Mouse (Mus musculus) midbrain, embryonic 13.5 days (tissue): ENCODE measurements around the gene Slc9a8. TPM values are rescaled to one million over a fixed set of nuclear protein-coding genes. Genes with fewer than 3 reads are reported as not detected.

Experiments
- ATAC-seq: fragments of 200-750 bp; cut with Nextera tagmentation; 2 replicates; pipeline ENCODE4 v1.8.0; 2017; ENCODE audit warnings: mild to moderate bottlenecking, moderate TSS enrichment, moderate library complexity
- H3K27ac ChIP-seq: fragments of 300-500 bp; sonication (generic); 2 replicates; pipeline ENCODE4 v1.5.1; 2015; ENCODE audit warnings: inconsistent platforms, mild to moderate bottlenecking, moderate library complexity
- H3K27me3 ChIP-seq: fragments of 300-500 bp; sonication (generic); 2 replicates; pipeline ENCODE4 v1.6.1; 2015; ENCODE audit warnings: mild to moderate bottlenecking, inconsistent platforms
- H3K36me3 ChIP-seq: fragments of 300-500 bp; sonication (generic); 2 replicates; pipeline ENCODE4 v1.6.1; 2015; ENCODE audit warnings: mild to moderate bottlenecking, inconsistent platforms
- H3K4me1 ChIP-seq: fragments of 300-500 bp; sonication (generic); replicated peaks from 2 replicates; pipeline ENCODE4 v1.6.1; 2015; ENCODE audit warnings: inconsistent platforms
- H3K4me2 ChIP-seq: fragments of 300-500 bp; sonication (generic); replicated peaks from 2 replicates; pipeline ENCODE4 v1.6.1; 2015; ENCODE audit warnings: moderate library complexity, mild to moderate bottlenecking, inconsistent platforms
- H3K4me3 ChIP-seq: fragments of 300-500 bp; sonication (generic); replicated peaks from 2 replicates; pipeline ENCODE4 v1.5.1; 2015; ENCODE audit warnings: mild to moderate bottlenecking, inconsistent platforms
- H3K9ac ChIP-seq: fragments of 300-500 bp; sonication (generic); replicated peaks from 2 replicates; pipeline ENCODE4 v1.6.1; 2015; ENCODE audit warnings: mild to moderate bottlenecking, inconsistent platforms
- H3K9me3 ChIP-seq: fragments of 300-500 bp; sonication (generic); 2 replicates; pipeline ENCODE4 v1.6.1; 2016; ENCODE audit warnings: mild to moderate bottlenecking, inconsistent platforms
- WGBS: fragments of 180-500 bp; shearing (Covaris S2); methylation state at CpG from one replicate; pipeline ENCODE4 v1.1.7; 2015; 5-methylcytosine and 5-hydroxymethylcytosine counted together
- polyA plus RNA-seq: library from polyadenylated mRNA; unstranded; fragments of >200 nt; fragmentation: Nextera tagmentation; extraction: Ambion mirVana; gene quantifications from 2 replicates; pipeline ENCODE4 v1.2.1, GENCODE M21; 2015

Gene Slc9a8
- polyA plus RNA-seq, 1 experiment from 2014 or later, result 23.0 TPM

DNA sequence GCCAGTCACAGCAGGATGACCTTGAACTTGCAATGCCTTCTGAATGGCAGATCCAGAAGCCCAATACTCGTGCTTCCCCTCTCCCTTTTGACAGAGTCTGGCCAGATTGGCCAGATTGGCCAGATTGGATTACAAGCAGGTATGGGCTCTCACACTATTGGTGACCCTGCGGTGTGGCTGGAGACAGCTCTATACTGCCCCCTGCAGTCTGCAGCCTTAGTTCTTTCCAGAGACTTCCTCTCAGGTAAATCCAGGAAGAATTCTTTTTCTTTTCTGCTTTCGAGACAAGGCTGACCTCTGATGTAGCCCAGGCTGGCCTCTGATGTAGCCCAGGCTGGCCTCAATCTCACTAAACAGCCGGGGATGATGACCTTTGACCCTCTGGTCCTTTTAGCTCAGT is 3.8 kb upstream of the Slc9a8 start:
- Histone ChIP-seq H3K9ac (no peak overlapping the region), H3K9me3 (no peaks in the 10 kb centered on the region), H3K36me3 (no peaks in the 10 kb centered on the region), H3K4me2 (no peak overlapping the region), H3K4me1 (peaks cover 18% of the 10 kb centered on the region), H3K27ac (no peak overlapping the region), H3K4me3 (no peak overlapping the region), H3K27me3 (no peaks in the 10 kb centered on the region)
- no peak for ATAC-seq
- 37% methylated on average over 4 of the region's 4 CpGs for WGBS

- WGBS, result 11% methylated on average over 1 of the region's 1 CpGs
Measured at GRCm38 (mm10) chr2:167419204-167419603, 2.3 kb upstream of the Slc9a8 start.

DNA sequence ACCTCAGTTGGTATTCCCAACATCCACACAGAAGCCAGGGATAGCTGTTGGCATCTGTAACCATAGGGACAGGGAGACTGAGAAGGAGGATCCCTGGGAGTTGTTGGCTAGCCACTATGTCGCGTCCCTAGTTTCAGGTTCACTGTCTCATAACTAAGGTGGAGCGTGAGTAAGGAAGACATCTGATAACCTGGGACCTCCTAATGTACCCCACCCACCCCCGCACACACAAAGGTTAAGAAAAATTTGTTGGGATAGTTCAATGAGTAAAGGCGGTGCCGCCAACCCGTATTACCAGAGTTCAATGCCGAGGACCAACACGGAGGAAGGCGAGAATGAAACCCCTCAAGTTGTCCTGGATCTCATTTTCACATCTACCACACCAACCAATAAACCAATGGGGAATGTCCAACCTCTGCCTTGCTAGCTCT is 686 bp upstream of the Slc9a8 start:
- no peaks in the 10 kb centered on the region for H3K27me3 ChIP-seq
- H3K9ac ChIP-seq, result peak overlapping the region; percentile 90
- ATAC-seq, result no peak
- no peaks in the 10 kb centered on the region for H3K9me3 ChIP-seq
- H3K4me2 ChIP-seq, result peak overlapping the region; percentile 81
- peak overlapping the region; percentile 98 for H3K27ac ChIP-seq
- peak overlapping the region; percentile 81 for H3K4me3 ChIP-seq
- H3K4me1 ChIP-seq, result peaks cover 23% of the 10 kb centered on the region
- WGBS, result 26% methylated on average over 10 of the region's 10 CpGs
- peaks cover 19% of the 10 kb centered on the region for H3K36me3 ChIP-seq

More at GRCm38 (mm10) chr2:167419204-167419603, 2.3 kb upstream of the Slc9a8 start:
- Histone ChIP-seq H3K9me3 (no peaks in the 10 kb centered on the region), H3K4me2 (no peak overlapping the region), H3K4me1 (peaks cover 23% of the 10 kb centered on the region), H3K36me3 (peaks cover 3% of the 10 kb centered on the region), H3K4me3 (no peak overlapping the region), H3K9ac (no peak overlapping the region), H3K27ac (no peak overlapping the region), H3K27me3 (no peaks in the 10 kb centered on the region)
- no peak for ATAC-seq

- peak overlapping the region; percentile 81 for H3K4me3 ChIP-seq
- peak; percentile 15 for ATAC-seq
- 4% methylated on average over 11 of the region's 11 CpGs for WGBS
- peak overlapping the region; percentile 90 for H3K9ac ChIP-seq
- peaks cover 23% of the 10 kb centered on the region for H3K4me1 ChIP-seq
- H3K36me3 ChIP-seq, result peaks cover 32% of the 10 kb centered on the region
- no peaks in the 10 kb centered on the region for H3K9me3 ChIP-seq
- peak overlapping the region; percentile 81 for H3K4me2 ChIP-seq
- H3K27ac ChIP-seq, result peak overlapping the region; percentile 98
- no peaks in the 10 kb centered on the region for H3K27me3 ChIP-seq
Measured at GRCm38 (mm10) chr2:167422150-167422470, 598 bp downstream of the Slc9a8 start.

DNA sequence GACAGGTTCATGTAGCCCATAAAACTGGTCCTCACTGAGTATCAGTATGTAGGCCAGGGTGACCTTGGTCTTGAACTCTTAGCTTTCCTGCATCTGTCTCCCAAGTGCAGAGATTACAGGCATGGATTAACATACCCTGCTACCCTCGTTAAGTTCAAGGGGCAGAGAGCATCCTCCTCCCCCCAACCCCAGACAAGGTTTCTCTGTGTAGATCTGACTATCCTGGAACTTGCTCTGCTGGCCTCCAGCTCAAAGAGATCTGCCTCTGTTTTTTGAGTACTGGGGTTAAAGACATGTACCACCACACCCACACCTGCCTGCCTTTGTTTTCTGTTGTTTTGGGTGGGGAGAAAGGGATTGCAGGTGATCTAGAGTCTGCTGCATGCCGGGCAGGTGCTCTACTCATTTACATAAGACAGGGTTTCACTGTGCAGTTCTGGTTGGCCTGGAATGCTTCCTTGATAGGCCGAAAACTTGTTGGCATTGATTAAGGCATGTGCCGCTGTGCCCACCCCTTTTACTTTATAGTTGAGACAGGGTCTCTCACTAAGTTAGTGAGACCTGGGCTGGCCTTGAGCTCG is 1.6 kb downstream of the Slc9a8 start:
- WGBS, result 93% methylated on average over 5 of the region's 5 CpGs
- no peak for ATAC-seq
- peak overlapping the region; percentile 90; the same call in 1 of the 2 replicates for H3K9ac ChIP-seq
- H3K27me3 ChIP-seq, result no peaks in the 10 kb centered on the region
- H3K4me2 ChIP-seq, result peak overlapping the region; percentile 81; the same call in 1 of the 2 replicates
- H3K9me3 ChIP-seq, result no peaks in the 10 kb centered on the region
- no peak overlapping the region for H3K27ac ChIP-seq
- no peak overlapping the region for H3K4me3 ChIP-seq
- peaks cover 42% of the 10 kb centered on the region for H3K36me3 ChIP-seq
- peaks cover 23% of the 10 kb centered on the region for H3K4me1 ChIP-seq

- H3K4me2 ChIP-seq, result no peak overlapping the region
- H3K36me3 ChIP-seq, result peaks cover 44% of the 10 kb centered on the region
- no peak overlapping the region for H3K9ac ChIP-seq
- H3K27me3 ChIP-seq, result no peaks in the 10 kb centered on the region
- no peaks in the 10 kb centered on the region for H3K9me3 ChIP-seq
- peaks cover 23% of the 10 kb centered on the region for H3K4me1 ChIP-seq
- H3K4me3 ChIP-seq, result no peak overlapping the region
- H3K27ac ChIP-seq, result no peak overlapping the region
- WGBS, result 81% methylated on average over 9 of the region's 9 CpGs
- ATAC-seq, result no peak
Measured at GRCm38 (mm10) chr2:167424040-167424439, 2.5 kb downstream of the Slc9a8 start.

- WGBS, result 100% methylated on average over 3 of the region's 3 CpGs
- Histone ChIP-seq H3K27ac (no peak overlapping the region), H3K36me3 (peaks cover 48% of the 10 kb centered on the region), H3K4me3 (no peak overlapping the region), H3K9me3 (no peaks in the 10 kb centered on the region), H3K4me2 (no peak overlapping the region), H3K9ac (no peak overlapping the region), H3K27me3 (no peaks in the 10 kb centered on the region), H3K4me1 (peaks cover 23% of the 10 kb centered on the region)
- no peak for ATAC-seq
Measured at GRCm38 (mm10) chr2:167424516-167424915, 3.0 kb downstream of the Slc9a8 start.

DNA sequence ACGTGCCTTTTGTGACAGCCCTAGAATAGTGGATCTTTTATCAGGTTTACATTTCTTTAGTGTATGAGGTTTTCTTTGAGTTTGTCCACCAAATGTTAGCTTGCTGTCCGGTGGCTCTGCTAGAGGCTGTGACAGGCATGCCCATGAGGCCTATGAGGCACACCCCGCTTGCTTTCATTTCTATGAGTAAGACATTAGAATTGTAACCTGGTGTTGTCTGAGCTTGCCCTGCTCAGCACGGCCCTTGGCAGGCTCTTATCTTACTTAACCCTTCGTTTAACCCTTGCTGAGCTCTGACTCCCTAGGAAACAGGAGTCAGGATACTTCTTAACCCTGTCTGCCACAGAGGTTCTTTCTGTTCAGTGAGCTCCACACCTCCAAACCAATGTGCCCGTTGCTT is 3.9 kb downstream of the Slc9a8 start:
- no peak overlapping the region for H3K4me2 ChIP-seq
- peaks cover 53% of the 10 kb centered on the region for H3K36me3 ChIP-seq
- H3K9ac ChIP-seq, result no peak overlapping the region
- ATAC-seq, result no peak
- H3K9me3 ChIP-seq, result no peaks in the 10 kb centered on the region
- no peak overlapping the region for H3K27ac ChIP-seq
- WGBS, result 89% methylated on average over 6 of the region's 6 CpGs
- H3K4me1 ChIP-seq, result peaks cover 20% of the 10 kb centered on the region
- no peak overlapping the region for H3K4me3 ChIP-seq
- H3K27me3 ChIP-seq, result no peaks in the 10 kb centered on the region

DNA sequence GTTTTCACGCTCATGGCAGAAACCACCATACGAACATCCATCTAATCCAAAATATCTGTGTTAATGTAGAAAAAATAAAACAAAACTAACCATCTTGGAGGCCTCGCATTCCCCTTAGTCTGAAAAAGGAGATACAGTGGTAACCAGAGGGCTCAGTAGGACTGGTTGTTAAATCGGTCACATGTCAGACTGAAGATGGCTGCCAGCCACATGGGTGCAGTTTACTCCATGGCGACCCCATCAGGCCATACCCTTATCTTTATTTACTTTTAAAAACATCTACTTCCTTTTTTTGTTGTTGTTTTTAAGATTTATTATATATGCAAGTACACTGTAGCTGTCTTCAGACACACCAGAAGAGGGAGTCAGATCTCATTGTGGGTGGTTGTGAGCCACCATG is 8.1 kb downstream of the Slc9a8 start:
- Histone ChIP-seq H3K4me1 (no peaks in the 10 kb centered on the region), H3K4me2 (no peak overlapping the region), H3K4me3 (no peak overlapping the region), H3K27me3 (no peaks in the 10 kb centered on the region), H3K9ac (no peak overlapping the region), H3K9me3 (no peaks in the 10 kb centered on the region), H3K27ac (no peak overlapping the region), H3K36me3 (peaks cover 74% of the 10 kb centered on the region)
- WGBS, result 90% methylated on average over 5 of the region's 5 CpGs
- no peak for ATAC-seq

GRCm38 (mm10) chr2:167430737-167431417 is 9.4 kb downstream of the Slc9a8 start:
- no peak overlapping the region for H3K9ac ChIP-seq
- no peak overlapping the region for H3K4me2 ChIP-seq
- H3K9me3 ChIP-seq, result no peaks in the 10 kb centered on the region
- WGBS, result 73% methylated on average over 9 of the region's 9 CpGs
- H3K4me1 ChIP-seq, result no peaks in the 10 kb centered on the region
- H3K27me3 ChIP-seq, result no peaks in the 10 kb centered on the region
- ATAC-seq, result no peak
- no peak overlapping the region for H3K27ac ChIP-seq
- no peak overlapping the region for H3K4me3 ChIP-seq
- peaks cover 71% of the 10 kb centered on the region for H3K36me3 ChIP-seq

GRCm38 (mm10) chr2:167431418-167431776 is 9.9 kb downstream of the Slc9a8 start:
- ATAC-seq, result no peak
- 84% methylated on average over 7 of the region's 7 CpGs for WGBS
- Histone ChIP-seq H3K4me1 (no peaks in the 10 kb centered on the region), H3K9ac (no peak overlapping the region), H3K27ac (no peak overlapping the region), H3K4me2 (no peak overlapping the region), H3K9me3 (no peaks in the 10 kb centered on the region), H3K4me3 (no peak overlapping the region), H3K27me3 (no peaks in the 10 kb centered on the region), H3K36me3 (peaks cover 66% of the 10 kb centered on the region)

DNA sequence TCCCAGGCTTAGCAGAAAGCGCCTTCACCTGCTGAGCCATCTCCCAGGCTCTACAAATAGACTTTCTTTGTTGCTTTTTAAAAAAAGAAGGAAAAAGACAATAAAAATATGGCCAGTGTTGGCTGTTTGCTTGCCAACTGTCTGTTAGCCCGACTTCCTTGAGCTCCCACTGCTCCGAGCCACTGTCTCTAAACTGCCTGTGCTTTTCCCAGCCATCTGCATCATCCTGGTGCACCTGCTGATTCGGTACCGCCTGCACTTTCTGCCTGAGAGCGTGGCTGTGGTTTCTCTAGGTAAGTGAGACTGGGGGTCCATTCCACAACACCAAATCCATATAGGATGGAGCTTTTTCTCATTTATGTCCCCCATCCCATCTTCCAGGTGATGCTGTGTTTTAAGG is 13.1 kb downstream of the Slc9a8 start:
- H3K4me2 ChIP-seq, result no peak overlapping the region
- H3K4me3 ChIP-seq, result no peak overlapping the region
- WGBS, result 94% methylated on average over 6 of the region's 6 CpGs
- no peak for ATAC-seq
- peaks cover 66% of the 10 kb centered on the region for H3K36me3 ChIP-seq
- H3K27ac ChIP-seq, result no peak overlapping the region
- no peaks in the 10 kb centered on the region for H3K27me3 ChIP-seq
- H3K4me1 ChIP-seq, result no peaks in the 10 kb centered on the region
- no peaks in the 10 kb centered on the region for H3K9me3 ChIP-seq
- no peak overlapping the region for H3K9ac ChIP-seq

DNA sequence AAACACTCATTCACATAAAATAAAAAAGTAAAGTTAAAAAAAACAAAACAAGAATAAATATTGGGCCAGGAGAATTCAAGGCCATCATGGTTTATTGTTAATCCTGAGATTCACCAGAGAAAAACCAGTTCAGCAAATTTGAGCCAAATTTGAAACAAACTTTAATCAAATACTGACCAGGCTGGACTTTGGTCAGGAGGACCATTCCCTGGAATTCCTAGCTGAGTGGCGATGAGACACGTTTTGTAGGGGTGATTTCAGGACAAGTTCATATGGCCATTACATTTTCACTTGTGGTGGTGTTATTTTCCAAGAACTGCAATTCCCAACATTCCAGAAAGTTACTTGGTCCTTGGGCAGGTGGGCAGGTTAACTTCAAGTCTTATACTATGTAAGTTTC is 14.1 kb downstream of the Slc9a8 start:
- no peaks in the 10 kb centered on the region for H3K9me3 ChIP-seq
- 97% methylated on average over 2 of the region's 2 CpGs for WGBS
- H3K4me3 ChIP-seq, result no peak overlapping the region
- no peaks in the 10 kb centered on the region for H3K27me3 ChIP-seq
- H3K27ac ChIP-seq, result no peak overlapping the region
- H3K4me1 ChIP-seq, result no peaks in the 10 kb centered on the region
- ATAC-seq, result no peak
- H3K36me3 ChIP-seq, result peaks cover 64% of the 10 kb centered on the region
- H3K4me2 ChIP-seq, result no peak overlapping the region
- no peak overlapping the region for H3K9ac ChIP-seq
